Mouse (Mus musculus): ENCODE measurements around the gene Dop1a. TPM values are rescaled to one million over a fixed set of nuclear protein-coding genes. Genes with fewer than 3 reads are reported as not detected.

Gene Dop1a
- polyA plus RNA-seq (2014; fragmentation: Nextera tagmentation; extraction: Ambion mirVana) = 49.4 and 71.6 TPM in 2 replicates

DNA sequence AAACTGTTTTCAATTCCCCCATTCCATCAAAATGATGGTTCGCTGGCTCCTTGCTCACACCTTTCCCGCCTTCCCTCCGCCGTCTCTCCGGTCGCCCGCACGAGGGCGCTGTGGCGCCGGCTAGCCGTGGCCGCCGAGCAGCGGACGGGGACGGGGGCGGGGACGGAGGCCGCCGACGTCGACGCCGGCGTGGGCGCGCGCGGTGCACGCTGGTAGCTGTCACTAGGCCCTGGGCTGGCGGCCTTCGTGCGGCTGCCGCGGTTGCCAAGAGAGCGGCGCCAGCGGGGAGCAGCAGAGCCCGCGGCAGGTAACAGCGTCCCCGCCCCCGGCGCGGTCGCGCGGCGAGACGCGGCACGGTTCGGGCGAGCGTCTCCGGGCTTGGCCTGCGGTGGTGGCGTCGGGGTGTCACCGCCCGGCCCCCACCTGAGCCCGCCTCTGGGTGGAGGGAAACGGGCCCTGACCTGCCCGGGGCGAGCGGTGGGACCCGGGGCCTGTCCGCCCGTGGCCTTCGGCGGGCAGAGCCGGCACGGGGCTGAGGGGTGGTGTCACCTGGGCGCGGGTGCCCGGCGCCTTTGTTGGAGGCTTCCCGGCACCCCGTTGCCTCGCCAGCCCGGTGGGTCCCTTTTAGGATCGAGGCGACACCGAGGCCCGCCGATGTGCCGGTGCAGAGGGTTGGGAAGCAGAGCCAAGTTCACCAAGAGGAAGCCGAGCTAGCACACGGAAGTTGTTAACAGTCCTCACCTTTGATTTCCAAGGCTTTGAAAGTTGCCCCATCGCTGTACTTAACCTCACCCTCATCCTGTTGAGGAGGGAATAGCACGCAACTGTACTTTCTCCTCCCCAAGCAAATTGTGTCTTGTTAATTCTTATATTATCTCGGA, at the start of gene Dop1a:
Gene Dop1a (plus strand): TSS at position 165 of the 881 bp plus-strand sequence.
- peak within 1 kb of the TSS; percentile 92 for H3K4me3 ChIP-seq (ENCODE audit: low read depth, low read length)
- peak within 1 kb of the TSS; percentile 95 for H3K9ac ChIP-seq (replicated peaks; ENCODE audit: low read depth, low read length)
- peak within 1 kb of the TSS; percentile 82 for H3K27ac ChIP-seq (ENCODE audit: low read depth, low read length)
- peak; percentile 94 for ATAC-seq (ENCODE audit: low read depth)
- H3K4me1 ChIP-seq (ENCODE audit: control insufficient read depth, insufficient read depth, low read length) = peaks cover 11% of the 10 kb centered on the region
- WGBS = under 1% methylated on average over 67 of the region's 93 CpGs
- H3K4me2 ChIP-seq (ENCODE audit: low read depth, low read length) = peak within 1 kb of the TSS; percentile 61
- no peaks in the 10 kb centered on the region for H3K9me3 ChIP-seq (ENCODE audit: control insufficient read depth, low read length)
- no peaks in the 10 kb centered on the region for H3K36me3 ChIP-seq (ENCODE audit: control insufficient read depth, insufficient read depth, low read length)
- H3K27me3 ChIP-seq (ENCODE audit: control insufficient read depth, insufficient read depth, low read length) = no peaks in the 10 kb centered on the region

DNA sequence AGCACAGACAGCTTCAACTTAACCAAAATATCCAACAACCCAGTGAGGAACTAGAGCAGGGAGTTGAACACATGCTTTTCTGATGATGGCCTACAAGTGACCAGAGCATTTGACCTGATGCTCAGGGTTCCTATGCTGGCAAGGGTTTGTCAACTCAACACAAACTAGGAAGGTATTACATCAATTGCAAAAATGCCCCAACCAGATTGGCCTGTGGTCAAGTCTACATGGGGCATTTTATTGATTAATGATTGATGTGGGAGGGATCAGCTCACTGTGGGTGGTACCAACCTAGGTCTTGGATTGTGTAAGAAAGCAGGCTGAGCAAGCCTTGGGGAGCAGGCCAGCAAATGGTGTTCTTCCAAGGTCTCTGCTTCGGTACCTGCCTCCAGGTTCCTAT, 49.0 kb upstream of the Dop1a start:
- H3K4me3 ChIP-seq (ENCODE audit: low read depth, low read length) = no peak overlapping the region
- no peak overlapping the region for H3K4me2 ChIP-seq (ENCODE audit: low read depth, low read length)
- H3K36me3 ChIP-seq (ENCODE audit: control insufficient read depth, insufficient read depth, low read length) = no peaks in the 10 kb centered on the region
- H3K9me3 ChIP-seq (ENCODE audit: control insufficient read depth, low read length) = no peaks in the 10 kb centered on the region
- no peak overlapping the region for H3K9ac ChIP-seq (replicated peaks; ENCODE audit: low read depth, low read length)
- no peaks in the 10 kb centered on the region for H3K27me3 ChIP-seq (ENCODE audit: control insufficient read depth, insufficient read depth, low read length)
- no peaks in the 10 kb centered on the region for H3K4me1 ChIP-seq (ENCODE audit: control insufficient read depth, insufficient read depth, low read length)
- H3K27ac ChIP-seq (ENCODE audit: low read depth, low read length) = no peak overlapping the region
- no peak for ATAC-seq (ENCODE audit: low read depth)
- 100% methylated on average over 1 of the region's 1 CpGs for WGBS

DNA sequence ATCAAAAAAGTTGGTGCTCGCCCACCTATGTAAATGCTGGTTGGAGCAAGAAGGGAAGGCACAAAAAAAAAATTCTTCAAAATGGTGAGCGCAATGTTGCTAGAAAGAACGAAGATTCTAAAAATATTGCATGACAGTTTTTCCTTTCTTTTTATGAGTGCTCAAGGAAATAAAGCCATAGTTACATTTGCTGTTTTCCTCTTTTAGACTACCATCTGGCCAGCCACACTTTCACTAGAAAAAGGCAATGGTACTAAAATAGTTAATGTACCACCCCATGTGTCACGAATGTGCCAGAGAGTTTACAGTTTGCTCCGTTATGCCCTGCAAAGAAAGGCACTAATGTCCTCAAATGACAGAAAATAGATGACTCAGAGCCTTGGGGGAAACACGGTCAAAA, 47.6 kb upstream of the Dop1a start:
- H3K4me3 ChIP-seq (ENCODE audit: low read depth, low read length) = no peak overlapping the region
- no peak overlapping the region for H3K27ac ChIP-seq (ENCODE audit: low read depth, low read length)
- H3K36me3 ChIP-seq (ENCODE audit: control insufficient read depth, insufficient read depth, low read length) = no peaks in the 10 kb centered on the region
- H3K4me1 ChIP-seq (ENCODE audit: control insufficient read depth, insufficient read depth, low read length) = no peaks in the 10 kb centered on the region
- no peak for ATAC-seq (ENCODE audit: low read depth)
- H3K27me3 ChIP-seq (ENCODE audit: control insufficient read depth, insufficient read depth, low read length) = no peaks in the 10 kb centered on the region
- H3K9me3 ChIP-seq (ENCODE audit: control insufficient read depth, low read length) = no peaks in the 10 kb centered on the region
- WGBS = 82% methylated on average over 6 of the region's 6 CpGs
- H3K4me2 ChIP-seq (ENCODE audit: low read depth, low read length) = no peak overlapping the region
- no peak overlapping the region for H3K9ac ChIP-seq (replicated peaks; ENCODE audit: low read depth, low read length)

DNA sequence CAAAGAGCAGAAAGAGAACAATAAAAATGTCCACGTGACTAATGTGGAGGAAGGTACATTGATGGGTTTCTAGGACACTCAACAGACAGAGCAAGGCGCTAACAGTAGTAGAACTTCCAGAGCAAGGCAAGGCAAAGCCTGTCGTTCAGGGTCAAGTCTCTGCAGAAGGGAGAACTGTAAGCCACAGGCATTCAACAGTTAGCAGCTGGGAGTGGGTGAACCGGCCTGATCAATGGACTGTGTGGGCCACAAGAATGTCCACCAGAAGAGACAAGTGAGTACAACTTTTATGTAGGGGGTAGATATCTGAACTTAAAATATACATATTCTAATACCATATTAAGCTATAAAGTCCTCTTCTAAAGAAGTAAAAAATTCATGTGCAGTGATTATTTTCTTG, 43.6 kb upstream of the Dop1a start:
- Histone ChIP-seq H3K4me3 (ENCODE audit: low read depth, low read length) (no peak overlapping the region), H3K9ac (replicated peaks; ENCODE audit: low read depth, low read length) (no peak overlapping the region), H3K4me2 (ENCODE audit: low read depth, low read length) (no peak overlapping the region), H3K27ac (ENCODE audit: low read depth, low read length) (no peak overlapping the region), H3K27me3 (ENCODE audit: control insufficient read depth, insufficient read depth, low read length) (no peaks in the 10 kb centered on the region), H3K36me3 (ENCODE audit: control insufficient read depth, insufficient read depth, low read length) (no peaks in the 10 kb centered on the region), H3K4me1 (ENCODE audit: control insufficient read depth, insufficient read depth, low read length) (no peaks in the 10 kb centered on the region), H3K9me3 (ENCODE audit: control insufficient read depth, low read length) (no peaks in the 10 kb centered on the region)
- 84% methylated on average over 4 of the region's 4 CpGs for WGBS
- ATAC-seq (ENCODE audit: low read depth) = no peak

DNA sequence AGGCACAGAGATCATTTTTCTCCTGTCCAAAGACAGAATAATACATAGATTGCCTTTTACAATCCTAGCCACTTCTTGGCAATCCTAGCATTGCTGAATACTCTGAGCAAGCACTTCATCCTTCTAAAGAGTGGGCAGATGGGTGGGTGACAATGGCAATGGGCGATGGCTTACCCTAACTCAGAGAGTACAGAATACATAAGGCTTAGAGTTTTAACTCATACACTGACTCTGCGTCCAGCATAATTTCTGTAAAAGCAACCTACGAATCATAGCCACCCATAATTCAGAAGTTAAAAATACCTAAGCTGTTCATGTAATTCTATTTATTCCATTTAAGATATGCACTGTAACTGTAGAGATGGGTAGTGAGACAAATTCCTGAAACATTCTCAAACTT, 31.4 kb upstream of the Dop1a start:
- H3K9ac ChIP-seq (replicated peaks; ENCODE audit: low read depth, low read length) = no peak overlapping the region
- no peak overlapping the region for H3K27ac ChIP-seq (ENCODE audit: low read depth, low read length)
- no peaks in the 10 kb centered on the region for H3K36me3 ChIP-seq (ENCODE audit: control insufficient read depth, insufficient read depth, low read length)
- no peaks in the 10 kb centered on the region for H3K4me1 ChIP-seq (ENCODE audit: control insufficient read depth, insufficient read depth, low read length)
- no peak overlapping the region for H3K4me2 ChIP-seq (ENCODE audit: low read depth, low read length)
- no peak overlapping the region for H3K4me3 ChIP-seq (ENCODE audit: low read depth, low read length)
- no peak for ATAC-seq (ENCODE audit: low read depth)
- WGBS = 95% methylated on average over 3 of the region's 3 CpGs
- H3K27me3 ChIP-seq (ENCODE audit: control insufficient read depth, insufficient read depth, low read length) = no peaks in the 10 kb centered on the region
- no peaks in the 10 kb centered on the region for H3K9me3 ChIP-seq (ENCODE audit: control insufficient read depth, low read length)

DNA sequence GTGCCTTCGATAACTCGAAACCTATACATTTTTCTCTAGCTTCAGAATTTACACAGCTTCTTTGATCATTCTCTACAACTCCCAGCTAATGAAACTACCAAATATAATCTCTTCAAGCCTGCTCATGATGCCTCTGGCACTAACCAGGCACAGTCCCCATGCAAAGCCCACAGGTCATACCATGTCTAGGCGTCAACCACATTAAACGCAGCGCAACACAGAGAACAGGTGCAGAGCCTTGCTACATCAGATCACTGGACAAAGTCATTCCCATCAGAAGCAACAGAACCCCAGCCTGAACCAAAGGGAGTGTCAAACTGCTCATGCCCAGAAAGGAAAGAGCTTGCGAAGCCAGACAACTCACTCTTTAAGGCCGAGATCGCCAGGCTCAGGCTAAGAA, 30.3 kb upstream of the Dop1a start:
- WGBS = 98% methylated on average over 8 of the region's 8 CpGs
- Histone ChIP-seq H3K36me3 (ENCODE audit: control insufficient read depth, insufficient read depth, low read length) (no peaks in the 10 kb centered on the region), H3K9ac (replicated peaks; ENCODE audit: low read depth, low read length) (no peak overlapping the region), H3K4me3 (ENCODE audit: low read depth, low read length) (no peak overlapping the region), H3K9me3 (ENCODE audit: control insufficient read depth, low read length) (no peaks in the 10 kb centered on the region), H3K27me3 (ENCODE audit: control insufficient read depth, insufficient read depth, low read length) (no peaks in the 10 kb centered on the region), H3K27ac (ENCODE audit: low read depth, low read length) (no peak overlapping the region), H3K4me1 (ENCODE audit: control insufficient read depth, insufficient read depth, low read length) (no peaks in the 10 kb centered on the region), H3K4me2 (ENCODE audit: low read depth, low read length) (no peak overlapping the region)
- ATAC-seq (ENCODE audit: low read depth) = no peak

DNA sequence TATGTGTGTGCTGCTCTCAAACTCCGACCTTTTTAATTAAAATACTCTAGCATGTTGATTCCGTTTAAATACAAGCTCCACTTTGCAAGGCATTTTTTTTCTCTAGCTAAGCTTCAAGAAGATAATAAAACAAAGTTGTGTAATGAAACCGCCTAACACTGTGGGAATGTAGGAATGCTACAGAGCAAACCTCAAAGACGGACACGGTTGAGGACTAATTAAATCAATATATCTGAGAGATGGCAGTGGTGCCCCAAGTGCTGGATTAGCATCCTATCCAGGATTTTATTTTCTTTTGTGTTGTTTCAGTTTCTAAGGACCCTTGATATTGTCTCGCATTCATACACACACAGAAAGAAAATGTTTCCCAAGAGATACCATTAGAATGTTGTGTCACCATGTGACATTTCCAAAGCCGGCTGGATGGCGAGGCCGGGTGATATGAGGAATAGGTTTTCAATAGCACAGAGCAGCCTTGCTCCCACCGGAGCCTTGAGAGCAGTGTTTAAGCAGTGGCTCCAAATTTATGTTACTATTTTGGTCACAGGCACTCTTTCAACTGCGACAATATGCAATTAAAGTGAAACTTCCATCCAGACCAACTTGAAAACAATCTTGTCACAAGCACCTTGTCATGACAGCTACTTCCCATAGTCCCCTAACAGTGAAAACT, 28.5 kb upstream of the Dop1a start:
- Histone ChIP-seq H3K9ac (replicated peaks; ENCODE audit: low read depth, low read length) (no peak overlapping the region), H3K4me2 (ENCODE audit: low read depth, low read length) (no peak overlapping the region), H3K36me3 (ENCODE audit: control insufficient read depth, insufficient read depth, low read length) (no peaks in the 10 kb centered on the region), H3K4me3 (ENCODE audit: low read depth, low read length) (no peak overlapping the region), H3K4me1 (ENCODE audit: control insufficient read depth, insufficient read depth, low read length) (0 out of 2 replicates have a peak, but pooled peaks cover 2% of the 10 kb centered on the region), H3K27me3 (ENCODE audit: control insufficient read depth, insufficient read depth, low read length) (no peaks in the 10 kb centered on the region), H3K9me3 (ENCODE audit: control insufficient read depth, low read length) (no peaks in the 10 kb centered on the region), H3K27ac (ENCODE audit: low read depth, low read length) (no peak overlapping the region)
- 57% methylated on average over 11 of the region's 11 CpGs for WGBS
- ATAC-seq (ENCODE audit: low read depth) = peak; percentile 54

DNA sequence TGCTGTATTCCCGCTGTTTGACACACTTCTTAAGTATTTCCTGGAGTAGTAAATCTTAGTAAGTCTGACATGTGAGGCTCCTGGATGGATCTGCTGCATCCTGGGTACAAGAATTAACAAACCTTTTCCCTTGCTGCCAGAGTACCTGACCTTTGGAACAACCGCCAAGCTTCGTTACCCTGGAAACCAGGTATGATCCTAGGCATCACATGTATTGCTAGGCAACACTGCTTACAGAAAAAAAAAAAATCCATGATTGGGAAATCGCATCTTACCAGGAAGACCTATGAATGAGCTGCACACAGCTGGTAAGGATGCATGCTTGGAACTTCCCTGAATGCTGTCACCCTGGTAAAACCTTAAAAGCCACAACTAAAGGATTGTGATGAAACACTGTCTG, 24.7 kb upstream of the Dop1a start:
- no peak overlapping the region for H3K4me2 ChIP-seq (ENCODE audit: low read depth, low read length)
- 0 out of 2 replicates have a peak, but pooled peaks cover 2% of the 10 kb centered on the region for H3K4me1 ChIP-seq (ENCODE audit: control insufficient read depth, insufficient read depth, low read length)
- no peaks in the 10 kb centered on the region for H3K27me3 ChIP-seq (ENCODE audit: control insufficient read depth, insufficient read depth, low read length)
- no peak overlapping the region for H3K9ac ChIP-seq (replicated peaks; ENCODE audit: low read depth, low read length)
- no peak overlapping the region for H3K4me3 ChIP-seq (ENCODE audit: low read depth, low read length)
- 61% methylated on average over 4 of the region's 4 CpGs for WGBS
- H3K36me3 ChIP-seq (ENCODE audit: control insufficient read depth, insufficient read depth, low read length) = no peaks in the 10 kb centered on the region
- no peak for ATAC-seq (ENCODE audit: low read depth)
- H3K9me3 ChIP-seq (ENCODE audit: control insufficient read depth, low read length) = no peaks in the 10 kb centered on the region
- H3K27ac ChIP-seq (ENCODE audit: low read depth, low read length) = no peak overlapping the region

DNA sequence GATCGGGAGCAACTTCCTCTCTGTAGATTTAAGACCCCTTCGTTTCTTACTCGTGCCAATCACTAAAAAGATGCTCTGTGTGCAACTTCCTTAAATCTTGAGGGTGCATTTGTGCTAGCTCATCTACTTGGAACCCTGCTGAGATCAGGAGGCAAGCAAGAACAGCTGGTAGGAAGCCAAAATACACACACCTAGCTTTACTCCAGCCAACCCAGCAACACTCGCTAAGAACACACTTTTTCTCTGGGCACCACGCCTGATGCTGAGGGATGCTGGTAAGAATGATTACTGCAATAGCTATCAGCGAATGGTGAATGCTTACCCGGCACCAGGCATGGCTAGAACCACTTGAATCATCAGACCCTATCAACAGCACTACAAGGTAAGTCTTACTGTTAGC, 20.1 kb upstream of the Dop1a start:
- H3K27me3 ChIP-seq (ENCODE audit: control insufficient read depth, insufficient read depth, low read length) = no peaks in the 10 kb centered on the region
- 0 out of 2 replicates have a peak, but pooled peaks cover 2% of the 10 kb centered on the region for H3K4me1 ChIP-seq (ENCODE audit: control insufficient read depth, insufficient read depth, low read length)
- H3K9ac ChIP-seq (replicated peaks; ENCODE audit: low read depth, low read length) = no peak overlapping the region
- H3K27ac ChIP-seq (ENCODE audit: low read depth, low read length) = no peak overlapping the region
- H3K4me3 ChIP-seq (ENCODE audit: low read depth, low read length) = no peak overlapping the region
- H3K9me3 ChIP-seq (ENCODE audit: control insufficient read depth, low read length) = no peaks in the 10 kb centered on the region
- no peak for ATAC-seq (ENCODE audit: low read depth)
- H3K4me2 ChIP-seq (ENCODE audit: low read depth, low read length) = no peak overlapping the region
- H3K36me3 ChIP-seq (ENCODE audit: control insufficient read depth, insufficient read depth, low read length) = no peaks in the 10 kb centered on the region
- 78% methylated on average over 7 of the region's 7 CpGs for WGBS
